Comparison of ENCODE assay signal across 8 mouse cellular contexts in the genomic region with DNA sequence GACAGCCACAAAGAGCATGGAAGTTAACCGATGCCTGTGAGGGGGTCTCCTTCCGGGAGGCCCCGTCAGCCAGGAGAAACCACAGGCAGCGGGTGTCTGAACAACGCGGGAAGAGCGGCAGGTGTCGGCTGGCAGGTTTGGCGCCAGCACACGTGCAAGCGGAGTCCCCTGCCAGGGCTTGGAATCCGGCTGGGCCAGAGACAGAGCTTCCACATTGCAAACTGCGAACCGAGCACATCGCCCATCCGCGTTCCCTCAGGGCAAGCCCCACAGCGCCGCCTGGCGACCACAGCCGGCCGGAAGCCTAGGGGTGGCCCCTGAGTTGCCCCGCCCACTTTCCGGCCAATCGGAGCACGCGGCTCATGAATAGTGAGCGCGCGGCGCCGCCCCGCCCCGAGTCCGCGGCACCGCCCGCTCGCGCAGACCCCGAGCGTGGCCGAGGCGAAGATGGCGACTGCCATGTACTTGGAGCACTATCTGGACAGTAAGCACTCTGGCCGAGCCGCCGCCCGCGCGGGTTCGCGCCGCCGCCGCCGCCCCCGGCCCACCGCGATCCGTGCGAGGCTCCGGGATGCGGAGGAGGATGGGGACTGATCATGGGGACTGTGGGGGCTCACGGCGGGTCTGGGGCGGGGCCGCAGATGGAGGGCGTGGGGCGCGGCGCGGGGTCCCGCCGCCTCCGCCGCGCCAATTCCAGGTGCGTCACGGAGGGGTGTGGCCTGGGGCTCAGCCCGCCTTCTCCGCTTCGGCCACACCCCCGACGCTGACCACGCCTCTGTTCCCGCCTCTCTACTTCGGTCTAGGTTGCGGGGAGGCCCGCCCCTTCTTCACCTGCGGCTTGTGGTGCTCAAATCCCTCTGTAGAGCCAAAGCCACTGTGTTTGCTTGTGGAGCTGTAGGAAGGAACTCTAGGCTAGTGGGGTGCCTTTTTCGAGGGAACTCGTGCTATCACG. TPM values are rescaled to one million over a fixed set of nuclear protein-coding genes. Genes with fewer than 3 reads are reported as not detected.
DNase-seq lines count a peak whose midpoint lies in the region; ATAC-seq and TF ChIP-seq lines count a peak whose summit lies in the region.

A gene (plus strand): TSS at position 410 of the 952 bp plus-strand sequence.

- TF ChIP-seq CTCF in heart, postnatal 0 days (IDR thresholded peaks at IDR 0.05; ENCODE audit: low read depth), result peak; percentile 97
- TF ChIP-seq CTCF in testis, adult 2 months (IDR thresholded peaks at IDR 0.05; ENCODE audit: control insufficient read depth, insufficient read depth, insufficient replicate concordance, low read depth, low read length), result peak; percentile 92

- DNase-seq in CD8-positive naive resting alpha-beta T cell, adult 2 months (ENCODE audit: low read depth in 2 of 2, low spot score in 2 of 2), result peak; percentile 99 to 100
- DNase-seq in c-Kit-positive CD71-negative TER-119-negative erythroid progenitor cells, embryonic 14.5 days (ENCODE audit: low read depth), result peak; percentile 92
- peak; percentile 100 for DNase-seq in forebrain, embryonic 11.5 days (ENCODE audit: low spot score)
- DNase-seq in heart, postnatal 0 days (ENCODE audit: low spot score), result peak; percentile 95
- DNase-seq in kidney, postnatal 4 days, result peak; percentile 100

- H3K27me3 ChIP-seq in forebrain, embryonic 11.5 days (ENCODE audit: control insufficient read depth, insufficient read depth, low read length), result no peaks in the 10 kb centered on the region
- H3K27me3 ChIP-seq in heart, postnatal 0 days (ENCODE audit: control insufficient read depth, insufficient read depth, low read length), result no peaks in the 10 kb centered on the region
- H3K27me3 ChIP-seq in liver, embryonic 16.5 days (ENCODE audit: control insufficient read depth, insufficient read depth, low read depth, low read length), result no peaks in the 10 kb centered on the region
- no peaks in the 10 kb centered on the region for H3K27me3 ChIP-seq in neural tube, embryonic 13.5 days
- H3K27me3 ChIP-seq in testis, adult 2 months (ENCODE audit: control insufficient read depth, insufficient read depth, low read length), result no peaks in the 10 kb centered on the region

- H3K27ac ChIP-seq in forebrain, embryonic 11.5 days (ENCODE audit: low read depth, low read length), result peak within 1 kb of the TSS; percentile 94
- H3K27ac ChIP-seq in heart, postnatal 0 days (ENCODE audit: low read depth), result peak within 1 kb of the TSS; percentile 99
- H3K27ac ChIP-seq in liver, embryonic 16.5 days (ENCODE audit: low read length), result peak within 1 kb of the TSS; percentile 99
- H3K27ac ChIP-seq in neural tube, embryonic 13.5 days (replicated peaks), result peak within 1 kb of the TSS; percentile 98
- H3K27ac ChIP-seq in testis, adult 2 months (ENCODE audit: control insufficient read depth, insufficient read depth, low read depth, low read length), result peak within 1 kb of the TSS; percentile 83

- peaks cover 12% of the 10 kb centered on the region for H3K4me1 ChIP-seq in forebrain, embryonic 11.5 days (replicated peaks; ENCODE audit: control insufficient read depth, insufficient read depth, low read length)
- peaks cover 27% of the 10 kb centered on the region for H3K4me1 ChIP-seq in heart, postnatal 0 days (ENCODE audit: control insufficient read depth, insufficient read depth)
- peaks cover 41% of the 10 kb centered on the region for H3K4me1 ChIP-seq in liver, embryonic 16.5 days (ENCODE audit: control insufficient read depth, low read depth, low read length)
- peaks cover 35% of the 10 kb centered on the region for H3K4me1 ChIP-seq in neural tube, embryonic 13.5 days (replicated peaks)
- H3K4me1 ChIP-seq in testis, adult 2 months (ENCODE audit: control insufficient read depth, insufficient read depth, low read length), result peaks cover 12% of the 10 kb centered on the region

- H3K4me2 ChIP-seq in forebrain, embryonic 11.5 days (ENCODE audit: low read depth, low read length, severe bottlenecking), result peak within 1 kb of the TSS; percentile 65
- peak within 1 kb of the TSS; percentile 91 for H3K4me2 ChIP-seq in heart, postnatal 0 days (ENCODE audit: low read depth, low read length)
- peak within 1 kb of the TSS; percentile 98 for H3K4me2 ChIP-seq in liver, embryonic 16.5 days (ENCODE audit: low read depth, low read length)
- H3K4me2 ChIP-seq in neural tube, embryonic 13.5 days, result peak within 1 kb of the TSS; percentile 84

- peak; percentile 62; the same call in 1 of the 2 replicates for TF ChIP-seq EP300 in heart, postnatal 0 days (IDR thresholded peaks at IDR 0.05; ENCODE audit: low read depth)

- H3K4me3 ChIP-seq in forebrain, embryonic 11.5 days (ENCODE audit: low read depth, low read length), result peak within 1 kb of the TSS; percentile 74
- H3K4me3 ChIP-seq in heart, postnatal 0 days (ENCODE audit: low read depth, low read length), result peak within 1 kb of the TSS; percentile 97
- peak within 1 kb of the TSS; percentile 87 for H3K4me3 ChIP-seq in liver, embryonic 16.5 days (ENCODE audit: low read depth, low read length)
- H3K4me3 ChIP-seq in neural tube, embryonic 13.5 days, result peak within 1 kb of the TSS; percentile 77
- H3K4me3 ChIP-seq in testis, adult 2 months (ENCODE audit: control insufficient read depth, low read depth, low read length), result peak within 1 kb of the TSS; percentile 84

- peaks cover 5% of the 10 kb centered on the region for H3K36me3 ChIP-seq in forebrain, embryonic 11.5 days (ENCODE audit: control insufficient read depth, insufficient read depth, low read length)
- H3K36me3 ChIP-seq in heart, postnatal 0 days (replicated peaks; ENCODE audit: control insufficient read depth, insufficient read depth, low read length), result peaks cover 37% of the 10 kb centered on the region
- H3K36me3 ChIP-seq in liver, embryonic 16.5 days (ENCODE audit: control insufficient read depth, insufficient read depth), result peaks cover 21% of the 10 kb centered on the region
- H3K36me3 ChIP-seq in neural tube, embryonic 13.5 days, result peaks cover 38% of the 10 kb centered on the region
- peaks cover 2% of the 10 kb centered on the region; the same call in 1 of the 2 replicates for H3K36me3 ChIP-seq in testis, adult 2 months (ENCODE audit: control insufficient read depth, insufficient read depth, low read length)

- peak; percentile 92 for ATAC-seq in forebrain, embryonic 11.5 days (replicated peaks; ENCODE audit: low FRiP score)
- ATAC-seq in heart, postnatal 0 days (ENCODE audit: insufficient read depth, low read depth), result peak; percentile 95
- ATAC-seq in liver, embryonic 16.5 days (ENCODE audit: low read depth), result peak; percentile 89
- peak; percentile 93 for ATAC-seq in neural tube, embryonic 13.5 days (ENCODE audit: low read depth)

- no peaks in the 10 kb centered on the region for H3K9me3 ChIP-seq in forebrain, embryonic 11.5 days (ENCODE audit: control insufficient read depth, low read length)
- no peaks in the 10 kb centered on the region for H3K9me3 ChIP-seq in heart, postnatal 0 days (replicated peaks; ENCODE audit: control insufficient read depth, low read length)
- H3K9me3 ChIP-seq in liver, embryonic 16.5 days (replicated peaks; ENCODE audit: control insufficient read depth, low read length), result no peaks in the 10 kb centered on the region
- H3K9me3 ChIP-seq in neural tube, embryonic 13.5 days, result no peaks in the 10 kb centered on the region

- peak within 1 kb of the TSS; percentile 86 for H3K9ac ChIP-seq in forebrain, embryonic 11.5 days (ENCODE audit: low read length)
- H3K9ac ChIP-seq in heart, postnatal 0 days (replicated peaks; ENCODE audit: low read depth, low read length), result peak within 1 kb of the TSS; percentile 94
- H3K9ac ChIP-seq in liver, embryonic 16.5 days (ENCODE audit: low read depth, low read length), result peak within 1 kb of the TSS; percentile 87
- peak within 1 kb of the TSS; percentile 85 for H3K9ac ChIP-seq in neural tube, embryonic 13.5 days

- peak; percentile 83 for TF ChIP-seq POLR2A in testis, adult 2 months (IDR thresholded peaks at IDR 0.05; ENCODE audit: control insufficient read depth, low read depth, low read length)

- under 1% methylated on average over 73 of the region's 94 CpGs for WGBS in forebrain, embryonic 11.5 days
- WGBS in heart, postnatal 0 days, result under 1% methylated on average over 93 of the region's 94 CpGs
- WGBS in liver, embryonic 16.5 days (ENCODE audit: insufficient replicate concordance), result under 1% methylated on average over 76 of the region's 94 CpGs
- under 1% methylated on average over 84 of the region's 94 CpGs for WGBS in neural tube, embryonic 13.5 days

RNA-seq across cellular contexts. Expression of the gene that starts here (rescaled TPM):
- polyA plus RNA-seq in forebrain, embryonic 11.5 days (2014; fragmentation: Nextera tagmentation; extraction: Ambion mirVana), result 22.9 and 24.9 TPM in 2 replicates
- total RNA-seq in heart, postnatal 0 days (2014; rRNA removed; ENCODE audit: low replicate concordance), result 5.1 and 9.9 TPM in 2 replicates
- polyA plus RNA-seq in heart, postnatal 0 days (2015; fragmentation: Nextera tagmentation; extraction: Ambion mirVana), result 5.8 and 6.4 TPM in 2 replicates
- 8.6 and 9.1 TPM in 2 replicates for polyA plus RNA-seq in liver, embryonic 16.5 days (2015; fragmentation: Nextera tagmentation; extraction: Ambion mirVana)
- 9.0 and 9.7 TPM in 2 replicates for polyA plus RNA-seq in neural tube, embryonic 13.5 days (2015; fragmentation: Nextera tagmentation; extraction: Ambion mirVana)
- 7.9 and 9.0 TPM in 2 replicates for polyA plus RNA-seq in testis, adult 2 months (2012; rRNA removed)

Comparison
In these comparisons a context has a peak if more than half of its experiments do, and no peak if none do; other contexts are left out.
1. Peak in every context shown above with its lines: DNase-seq, ATAC-seq, H3K4me3 ChIP-seq and H3K27ac ChIP-seq.